Mouse (Mus musculus): Measurements from ENCODE around the gene Tmem201.
A peak's percentile ranks its signal among the peaks of the same experiment; 100 is the strongest.

The Tmem201 gene

DNA sequence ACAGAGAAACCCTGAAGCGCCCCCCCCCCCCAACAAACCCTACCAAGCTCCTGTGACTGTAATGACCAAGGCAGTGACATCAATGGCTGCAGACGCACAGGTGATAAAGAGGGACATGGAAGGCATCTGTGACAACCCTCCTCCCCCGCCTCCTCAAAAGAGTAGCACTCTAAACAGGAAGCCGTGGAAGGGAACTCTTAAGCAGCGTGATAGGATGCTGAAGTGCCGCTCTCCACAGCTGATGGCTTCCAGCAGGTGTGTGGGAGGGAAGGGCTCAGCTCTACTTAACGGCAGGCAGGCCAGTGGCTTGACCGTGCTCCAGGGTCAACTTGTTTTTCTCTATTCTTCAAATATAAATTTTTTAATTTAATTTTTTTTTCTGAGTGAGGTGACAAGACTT is 16.7 kb downstream of the Tmem201 start:
- no peak for DNase-seq (ENCODE audit: low read depth, low spot score)

DNA sequence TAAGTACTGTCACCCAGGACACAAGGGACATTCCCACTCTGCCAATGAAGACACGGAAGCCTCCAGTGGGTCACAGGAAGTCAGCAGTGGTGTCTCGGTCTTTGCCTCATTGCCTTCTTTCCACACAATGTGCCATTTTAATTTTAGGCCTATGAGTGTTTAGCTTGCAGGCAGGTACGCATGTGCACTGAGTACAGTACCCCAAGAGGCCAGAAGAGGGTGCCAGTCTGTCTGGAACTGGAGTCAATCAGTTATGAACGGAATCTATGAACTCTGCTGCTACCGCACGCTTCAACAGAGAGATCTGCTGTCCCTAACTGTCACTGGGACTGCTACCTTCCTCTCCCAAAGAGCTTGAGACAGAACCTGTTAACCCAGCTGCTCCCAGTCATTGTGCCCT is 18.2 kb downstream of the Tmem201 start:
- peak; percentile 50 for DNase-seq (ENCODE audit: low read depth, low spot score)

DNA sequence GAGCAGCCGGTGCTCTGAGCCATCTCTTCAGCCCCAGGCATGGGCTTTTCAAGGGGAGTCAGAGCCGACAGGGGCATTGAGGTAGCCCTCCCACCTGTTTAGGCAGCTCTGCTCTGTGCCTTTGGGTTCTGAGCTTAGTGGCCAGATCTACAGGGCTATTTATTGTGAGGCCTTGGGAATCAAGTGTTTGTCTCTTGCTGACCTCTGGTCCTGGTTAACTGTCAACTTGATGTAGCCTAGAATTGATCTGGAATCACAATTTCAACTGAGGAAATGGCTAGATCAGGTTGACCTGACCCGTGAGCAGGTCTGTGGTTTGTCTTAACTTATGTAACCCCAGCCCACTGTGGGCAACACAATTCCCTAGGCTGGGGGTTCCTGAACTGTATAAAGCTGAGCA is 23.3 kb downstream of the Tmem201 start:
- no peak for DNase-seq (ENCODE audit: low read depth, low spot score)

DNA sequence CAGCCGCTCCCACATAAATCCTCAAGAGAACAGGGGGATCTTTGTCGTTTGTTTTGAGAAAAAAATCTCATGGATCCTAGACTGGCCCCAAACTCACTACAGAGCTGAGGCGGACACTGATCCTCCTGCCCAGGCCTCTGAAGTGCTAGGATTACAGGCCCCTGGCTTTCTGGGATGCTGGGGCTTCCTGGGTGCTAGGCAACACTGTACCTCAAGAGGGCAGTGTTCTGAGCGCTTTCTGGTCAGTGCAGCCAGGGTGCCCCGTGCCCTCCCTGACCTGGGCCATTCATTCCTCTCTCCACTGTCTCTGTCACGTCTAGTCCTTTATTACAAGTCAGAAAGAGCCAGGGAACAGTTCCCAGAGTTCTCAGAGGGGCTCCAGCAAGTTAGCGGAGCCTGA is 25.9 kb downstream of the Tmem201 start:
- peak; percentile 54 for DNase-seq (ENCODE audit: low read depth, low spot score)

DNA sequence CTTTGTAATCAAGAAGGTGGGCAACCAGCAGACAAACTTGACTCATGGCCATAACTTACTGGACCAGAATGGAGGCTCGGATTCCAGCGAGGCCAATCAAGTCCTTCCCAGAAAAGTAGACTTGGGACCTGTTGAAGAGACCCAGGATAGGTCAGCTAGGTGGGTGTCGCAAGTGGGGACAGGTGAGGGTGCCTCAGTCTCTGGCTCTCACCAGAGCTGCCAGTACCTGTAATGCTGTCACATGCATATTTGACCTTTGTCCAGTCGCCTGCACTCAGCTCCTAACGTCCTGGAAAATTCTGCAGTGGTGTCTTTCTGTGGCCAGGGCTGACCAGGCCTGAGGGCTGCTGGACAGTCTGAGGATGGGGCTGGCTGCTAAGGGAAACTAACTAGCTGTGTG is 26.4 kb downstream of the Tmem201 start:
- DNase-seq (ENCODE audit: low read depth, low spot score) = no peak

DNA sequence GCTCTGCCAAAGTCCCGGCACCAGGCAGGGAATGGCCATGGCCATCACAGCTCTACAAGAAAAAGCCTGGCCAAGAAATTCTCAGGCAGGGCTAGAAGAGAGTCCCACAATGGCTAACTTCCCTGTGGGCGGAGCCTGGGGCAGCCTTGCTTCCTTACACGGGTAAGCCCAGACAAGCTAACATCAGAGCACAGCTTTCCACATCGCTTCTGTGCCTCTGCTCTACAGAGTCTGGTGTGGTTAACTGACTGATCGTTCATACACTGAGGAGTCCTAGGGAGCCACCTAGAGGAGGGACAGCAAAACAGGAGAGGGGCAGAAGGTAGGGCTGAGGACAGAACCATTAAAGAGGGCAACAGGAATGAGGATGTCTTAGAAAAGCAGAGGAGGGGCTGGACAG is 27.3 kb downstream of the Tmem201 start:
- DNase-seq (ENCODE audit: low read depth, low spot score) = peak; percentile 44

DNA sequence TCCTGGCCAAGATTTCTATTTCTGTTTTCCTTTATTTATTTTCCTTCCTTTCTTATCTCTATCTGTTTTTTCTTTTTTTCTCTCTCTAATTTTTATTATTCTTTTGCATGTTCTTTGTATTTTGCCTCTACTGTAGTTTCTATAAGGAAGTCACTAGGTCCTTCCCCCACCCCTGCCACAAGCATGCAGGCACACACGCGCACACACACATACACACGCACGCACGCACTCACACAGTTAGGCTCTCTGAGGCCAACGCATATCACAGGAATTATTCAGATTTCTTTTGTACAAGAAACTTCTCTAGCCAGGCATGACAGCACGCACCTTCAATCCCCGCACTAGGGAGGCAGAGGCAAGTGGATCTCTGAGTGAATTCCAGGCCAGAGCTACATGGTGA is 31.9 kb downstream of the Tmem201 start:
- no peak for DNase-seq (ENCODE audit: low read depth, low spot score)

DNA sequence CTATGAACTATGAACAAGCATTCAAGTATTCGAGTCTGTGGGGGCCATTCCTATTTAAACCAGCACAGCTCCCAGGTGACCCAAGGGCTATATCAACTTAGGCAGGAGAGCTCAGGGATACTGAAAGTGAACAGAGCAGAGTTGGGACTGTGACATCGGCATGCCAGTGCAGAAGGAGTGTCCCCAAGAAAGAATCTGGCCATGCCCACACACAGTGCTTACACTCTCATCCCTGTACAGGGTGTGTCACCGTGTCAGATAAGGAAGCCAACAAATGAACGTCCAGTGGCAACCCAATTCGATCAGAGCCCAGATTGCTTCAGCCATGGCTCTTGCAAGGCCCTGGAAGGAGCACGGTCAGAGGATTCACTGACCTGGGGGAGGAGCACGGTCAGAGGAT is 32.5 kb downstream of the Tmem201 start:
- DNase-seq (ENCODE audit: low read depth, low spot score) = no peak

DNA sequence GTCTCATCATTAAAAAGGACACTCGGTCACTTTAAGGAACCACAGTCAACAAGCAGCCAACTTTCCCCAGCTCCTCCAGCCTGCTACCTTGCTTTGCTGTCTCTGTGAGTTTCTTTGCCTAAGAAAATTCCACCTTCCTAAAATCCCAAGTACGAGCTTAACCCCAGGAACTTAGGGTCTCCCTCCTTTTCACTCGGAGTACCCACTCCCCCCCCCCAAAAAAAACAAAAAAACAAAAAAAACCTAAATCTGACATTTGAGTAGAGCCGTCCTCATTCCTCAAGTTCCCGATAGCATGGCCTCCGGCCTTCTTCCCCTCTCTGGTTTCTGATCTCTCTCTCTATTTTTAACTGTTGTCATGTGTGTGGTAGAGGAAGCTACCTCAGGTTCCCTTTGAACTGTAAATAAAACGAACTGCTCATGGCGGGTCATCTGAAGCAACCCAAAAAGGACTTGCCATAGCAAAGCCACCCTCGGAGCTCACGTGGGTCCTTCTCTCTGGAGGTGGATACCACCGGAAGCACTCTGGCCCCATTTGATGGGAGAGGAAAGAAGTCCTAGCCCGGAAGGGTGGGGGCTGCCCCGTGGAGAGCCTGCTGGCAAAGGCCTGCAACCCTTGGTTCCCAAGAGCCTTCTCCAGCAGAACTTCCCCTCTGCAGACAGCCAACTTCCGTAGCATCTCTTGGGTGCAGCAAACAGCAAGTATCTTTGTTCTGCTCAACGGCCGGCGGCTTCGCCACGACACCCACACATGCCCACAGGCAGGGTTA is 35.4 kb downstream of the Tmem201 start, which contains the start of gene Pik3cd:
Gene Pik3cd, minus strand, starts transcription at position 362 of the 770 bp plus-strand sequence.
- DNase-seq (ENCODE audit: low read depth, low spot score) = no peak

DNA sequence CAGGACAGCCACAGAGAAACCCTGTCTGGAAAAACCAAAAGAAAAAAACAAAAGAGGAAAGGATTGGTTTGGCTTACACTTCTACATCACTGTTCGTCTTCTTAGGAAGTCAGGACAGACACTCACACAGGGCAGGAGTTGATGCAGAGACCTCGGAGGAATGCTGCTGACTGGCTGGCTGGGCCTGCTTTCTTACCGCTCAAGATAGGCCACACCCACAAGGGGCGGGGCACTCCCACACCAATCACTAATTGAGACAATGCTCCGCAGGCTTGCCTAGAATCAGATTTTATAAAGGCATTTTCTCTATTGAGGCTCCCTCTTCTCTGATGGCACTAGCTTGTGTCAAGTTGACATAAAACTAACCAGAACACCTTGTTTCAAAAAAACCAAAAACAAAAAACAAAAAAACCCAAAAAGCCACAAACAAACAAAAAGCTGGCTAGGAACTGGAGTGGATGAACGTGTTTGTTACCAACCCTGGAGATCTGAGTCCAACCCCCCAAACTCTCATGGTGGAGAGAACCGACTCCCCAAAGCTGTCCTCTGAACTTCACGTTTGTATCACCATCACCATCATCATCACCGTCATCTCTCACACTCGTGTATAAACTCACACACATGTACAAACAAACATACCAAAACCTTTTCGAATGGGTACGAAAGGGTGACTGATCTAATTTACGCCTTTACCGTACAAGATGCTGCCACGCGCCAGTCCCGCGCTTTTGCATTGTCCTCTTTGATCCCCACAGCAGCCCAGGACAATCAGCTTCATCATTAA is 36.2 kb downstream of the Tmem201 start:
- DNase-seq (ENCODE audit: low read depth, low spot score) = no peak

DNA sequence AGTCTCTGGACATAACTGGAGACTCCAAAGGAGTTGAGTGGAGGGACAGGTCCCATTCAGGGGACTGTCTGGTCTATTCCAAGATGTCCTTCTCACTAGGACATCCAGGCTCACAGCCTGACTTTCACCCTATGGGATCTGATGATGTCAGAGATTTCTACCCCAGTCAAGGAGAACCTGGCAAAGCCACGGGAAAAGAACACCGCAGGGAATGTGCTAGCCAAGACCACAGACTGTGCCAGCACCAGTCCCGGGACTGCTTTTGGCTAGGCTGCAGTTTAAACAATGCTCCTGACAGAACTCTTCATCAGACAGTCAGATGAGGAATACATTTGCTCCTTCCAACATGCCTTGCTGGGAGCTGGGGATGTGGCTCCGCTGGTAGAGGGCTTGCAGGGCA is 37.9 kb downstream of the Tmem201 start:
- no peak for DNase-seq (ENCODE audit: low read depth, low spot score)

DNA sequence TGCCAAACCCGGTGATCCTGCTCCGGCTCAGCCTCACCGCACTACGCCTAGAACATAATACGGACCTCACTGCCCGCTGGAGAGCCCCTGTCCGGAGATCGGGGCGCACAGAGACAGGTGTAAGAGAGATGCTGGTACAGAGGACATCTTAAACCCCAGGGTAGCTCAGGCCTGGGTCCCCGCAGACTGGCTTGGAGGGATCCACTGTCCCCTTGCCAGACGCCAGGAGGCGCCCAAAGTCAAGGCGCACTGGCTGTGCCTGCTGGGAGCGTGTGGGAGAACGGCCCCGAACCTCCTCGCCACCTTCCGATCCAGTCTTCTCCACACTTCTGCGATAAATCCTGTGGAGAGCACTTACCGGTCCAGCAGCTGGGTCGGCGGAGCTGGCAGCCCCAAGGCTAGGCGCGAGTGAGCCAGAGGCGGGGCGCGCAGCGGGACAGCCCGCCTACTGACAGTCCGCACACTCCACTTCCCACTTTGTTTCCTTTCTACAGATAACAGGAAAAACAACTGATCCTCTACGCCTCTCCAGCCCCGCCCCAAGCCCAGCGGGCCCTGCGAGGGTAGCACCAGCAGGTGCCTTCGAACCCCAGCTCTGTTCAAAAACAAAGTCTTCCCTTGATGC is 39.5 kb downstream of the Tmem201 start:
- DNase-seq (ENCODE audit: low read depth, low spot score) = peak; percentile 65

DNA sequence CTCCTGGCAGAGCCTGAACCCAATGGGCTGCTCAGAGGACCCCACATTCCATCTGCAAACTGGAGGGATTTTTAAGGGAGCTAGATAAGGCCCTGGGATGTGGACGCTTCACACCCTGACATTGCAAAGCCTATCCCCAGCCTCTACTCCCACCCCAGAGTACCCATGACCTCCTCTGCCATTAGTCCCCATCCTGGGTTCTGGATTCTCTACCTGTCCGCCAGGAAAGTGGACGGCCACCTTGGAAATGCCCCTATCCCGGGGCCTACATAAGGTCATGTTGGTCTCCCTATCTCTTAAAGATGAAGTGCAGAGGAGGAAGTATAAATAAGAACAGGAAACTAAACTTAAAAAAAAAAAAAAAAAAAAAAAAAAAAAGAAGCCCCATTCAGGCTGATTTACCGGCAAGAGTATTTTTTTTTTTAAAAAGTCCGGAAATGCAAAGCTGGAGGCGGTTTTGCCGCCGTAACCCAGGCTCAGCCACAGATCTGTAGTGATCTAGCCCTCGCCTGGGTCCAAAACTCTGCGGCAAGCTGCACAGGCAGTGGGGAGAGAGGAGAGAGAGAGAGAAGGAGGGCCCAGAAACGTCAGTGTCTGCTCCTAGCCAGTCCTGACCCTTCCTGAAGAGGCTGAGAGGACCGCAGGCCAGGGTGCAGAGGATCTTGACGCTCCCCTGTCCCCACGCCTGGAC is 40.2 kb downstream of the Tmem201 start:
- DNase-seq (ENCODE audit: low read depth, low spot score) = no peak

DNA sequence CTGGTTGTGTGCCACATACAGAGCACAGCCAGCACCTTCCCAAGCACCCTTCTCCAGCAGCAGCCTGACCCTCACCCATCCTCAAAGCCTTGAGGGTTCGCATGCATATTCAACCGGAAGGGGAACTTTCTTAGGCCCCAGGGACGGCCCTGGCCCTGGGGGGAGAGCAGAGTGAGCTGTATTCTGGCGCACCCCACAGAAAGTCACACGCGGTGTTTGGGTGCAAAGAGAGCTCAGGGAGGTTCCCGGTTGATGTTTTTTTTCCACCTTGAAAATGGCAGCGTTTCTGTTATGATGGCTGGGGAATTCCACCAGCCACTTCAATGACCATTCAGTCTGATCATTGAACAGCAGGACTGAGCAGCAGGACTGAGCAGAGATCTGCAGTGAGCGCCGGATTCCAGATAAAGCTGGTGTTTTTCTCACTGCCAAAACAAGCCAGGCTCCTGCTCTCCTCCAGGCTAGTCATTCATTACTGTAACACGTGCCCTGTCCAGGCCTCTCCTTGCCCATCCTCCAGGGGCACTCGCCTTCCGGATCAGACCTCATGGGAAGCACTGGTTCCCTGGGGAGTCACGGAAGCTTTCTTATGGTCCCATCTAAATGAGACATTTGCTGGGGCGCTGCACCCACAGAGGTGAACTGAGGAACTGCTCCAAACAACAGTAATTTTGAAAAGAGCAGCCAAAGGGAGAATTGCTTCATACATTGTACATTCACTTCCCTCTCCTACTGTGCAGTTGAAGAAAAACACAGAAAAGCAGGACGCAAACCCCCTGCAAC is 41.5 kb downstream of the Tmem201 start:
- peak; percentile 34 for DNase-seq (ENCODE audit: low read depth, low spot score)

DNA sequence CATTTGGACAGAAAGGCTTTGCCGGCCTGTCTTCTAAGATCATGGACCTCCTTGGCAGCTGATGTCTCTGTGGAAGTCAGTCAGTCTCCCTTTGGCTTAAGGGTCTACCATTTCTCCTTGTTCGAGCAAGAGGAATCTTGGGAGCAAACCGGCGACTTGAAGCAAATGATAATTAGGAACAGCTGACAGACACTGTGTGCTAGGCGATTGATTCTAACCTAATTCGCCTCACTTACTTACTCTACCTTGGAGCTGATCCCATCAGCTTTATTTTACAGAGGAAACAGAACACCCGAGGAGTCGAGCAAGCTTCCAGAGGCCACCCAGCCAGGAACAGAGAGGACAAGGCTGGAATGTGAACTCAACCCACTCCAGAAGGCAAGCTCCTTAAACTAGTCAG is 46.5 kb downstream of the Tmem201 start:
- DNase-seq (ENCODE audit: low read depth, low spot score) = no peak

DNA sequence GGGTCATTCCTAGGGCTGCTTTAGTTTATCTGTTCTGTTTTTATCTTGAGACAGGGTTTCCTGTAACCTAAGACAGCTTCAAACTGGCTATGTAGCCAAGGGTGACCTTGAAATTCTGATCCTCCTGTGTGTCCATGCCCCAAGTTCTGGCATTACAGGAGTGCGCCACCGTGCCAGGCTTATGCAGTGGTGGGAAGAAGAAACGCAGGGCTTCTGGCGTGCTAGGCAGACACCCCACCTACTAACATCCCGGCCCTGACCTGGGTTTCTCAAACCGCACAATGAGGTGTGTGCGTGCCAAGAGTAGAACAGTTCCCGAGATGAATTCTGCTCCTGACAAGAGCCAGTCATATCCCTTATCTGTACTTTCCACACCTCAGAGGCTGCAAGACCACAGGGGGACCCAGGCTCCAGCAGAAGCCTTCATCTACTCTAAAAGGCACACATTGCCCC is 47.0 kb downstream of the Tmem201 start:
- no peak for DNase-seq (ENCODE audit: low read depth, low spot score)

DNA sequence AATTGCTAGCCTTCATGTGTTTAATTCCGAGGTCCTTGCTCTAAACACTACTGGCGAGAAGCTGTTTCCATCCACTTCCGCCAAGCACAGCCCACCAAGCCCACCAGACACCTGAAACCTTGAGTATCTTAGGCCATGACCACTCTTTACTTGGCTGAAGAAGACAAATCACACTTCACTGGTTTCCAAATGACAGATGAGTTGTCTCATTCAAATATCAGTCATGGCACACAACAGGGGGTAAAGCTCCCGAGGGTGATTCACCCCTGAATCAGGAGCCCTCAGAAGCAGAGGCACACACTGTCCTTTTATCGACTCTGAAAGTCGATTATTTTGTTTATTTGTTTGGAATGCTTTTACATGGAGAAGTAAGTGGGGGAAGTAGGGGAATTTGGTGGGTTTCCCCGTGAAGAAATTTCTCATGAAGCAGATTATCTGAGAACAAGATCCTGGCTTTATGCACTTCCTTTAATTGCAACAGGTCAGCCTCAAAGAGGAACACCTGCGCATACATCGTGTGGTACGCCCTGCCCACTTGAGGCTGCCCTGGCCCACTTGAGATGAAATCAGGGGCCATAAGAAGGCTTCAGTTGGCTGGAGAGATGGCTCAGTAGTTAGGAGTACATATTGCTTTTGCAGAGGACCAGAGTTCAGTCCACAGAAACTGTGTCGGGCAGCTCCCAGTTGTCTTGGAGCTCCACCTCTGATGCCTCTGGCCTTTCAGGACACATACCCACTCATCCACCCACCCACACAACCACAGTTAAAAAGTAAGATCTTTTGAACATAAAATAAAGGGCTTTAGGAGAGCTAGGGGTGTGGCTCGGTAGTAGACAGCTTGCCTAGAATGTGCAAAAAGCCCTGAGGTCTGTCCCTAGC is 47.8 kb downstream of the Tmem201 start:
- DNase-seq (ENCODE audit: low read depth, low spot score) = no peak

DNA sequence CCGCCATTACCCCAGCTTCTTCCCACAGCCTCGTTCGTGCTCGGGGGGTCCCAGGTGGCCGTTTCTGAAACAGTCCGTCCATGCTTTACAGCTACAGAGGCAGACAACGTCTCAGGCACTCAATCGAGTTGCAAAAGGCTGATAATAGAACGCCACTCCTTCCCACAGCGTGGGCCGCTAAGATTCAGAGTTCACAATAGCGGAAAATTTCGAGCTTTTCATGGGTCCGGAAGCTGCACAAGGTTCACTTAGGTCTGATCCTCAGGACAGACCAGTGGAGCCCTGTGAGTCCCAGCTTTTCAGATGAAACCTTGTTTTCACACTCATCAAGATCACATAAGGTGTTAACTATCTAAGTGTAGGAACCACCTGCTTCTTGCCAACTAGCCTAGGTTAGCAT is 49.0 kb downstream of the Tmem201 start:
- DNase-seq (ENCODE audit: low read depth, low spot score) = no peak

DNA sequence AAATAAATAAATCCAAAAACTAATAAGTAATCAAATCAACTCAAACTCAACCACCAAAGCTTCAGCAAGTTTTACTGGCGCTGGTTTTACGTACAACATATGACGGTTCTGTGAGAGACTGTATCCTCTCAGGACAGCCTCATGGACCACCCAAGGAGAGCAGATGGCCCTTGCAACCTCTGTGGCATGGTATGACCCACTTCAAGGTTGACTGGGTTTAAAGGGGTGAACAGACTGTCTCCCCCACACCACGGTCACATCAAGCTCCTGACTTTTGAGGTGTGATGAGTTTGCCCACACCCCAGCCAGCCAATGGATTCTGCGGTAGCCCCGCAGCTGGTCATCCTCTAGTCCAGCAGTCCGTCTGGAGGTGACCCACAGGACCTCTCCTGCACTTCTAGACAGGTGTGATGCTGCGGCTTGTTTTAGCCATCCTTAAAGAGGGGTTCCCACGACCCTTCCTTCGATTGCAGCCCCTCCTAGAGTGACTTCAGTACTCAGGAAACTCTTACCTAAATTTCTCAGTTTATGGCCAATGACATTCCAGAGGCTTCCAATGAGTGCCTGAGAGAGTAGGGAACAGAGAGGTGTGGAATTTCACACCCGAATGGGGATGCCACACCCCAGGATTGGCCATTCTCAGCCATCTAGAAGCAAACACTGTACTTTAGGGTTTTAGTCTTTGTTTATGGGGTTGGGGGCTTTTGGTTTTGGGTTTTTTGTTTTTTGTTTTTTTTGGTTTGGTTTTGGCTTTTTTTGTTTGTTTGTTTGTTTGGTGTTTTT is 52.8 kb downstream of the Tmem201 start:
- DNase-seq (ENCODE audit: low read depth, low spot score) = no peak

All from mesoderm, embryonic 11.5 days (tissue).